Mouse (Mus musculus): Measurements from ENCODE around the gene Prima1.

DNA sequence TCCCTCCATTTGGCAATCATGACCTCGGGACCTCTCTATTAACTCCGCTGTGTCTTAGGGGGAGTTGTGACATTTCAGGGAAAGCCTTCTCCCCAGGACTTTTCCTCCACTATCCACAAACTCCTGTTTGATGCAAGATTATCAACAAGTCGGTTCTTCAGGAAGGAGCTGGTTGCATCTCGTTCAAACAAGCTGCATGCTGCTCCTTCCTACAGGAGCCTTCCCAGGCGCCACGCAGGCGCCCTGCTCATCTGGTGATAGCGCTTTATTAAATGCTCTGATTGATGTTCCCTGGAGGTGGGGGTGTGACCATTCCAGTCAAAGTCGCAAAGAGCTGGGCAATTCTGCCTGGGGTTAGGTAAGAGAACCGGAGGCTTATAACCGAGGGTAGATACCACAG is 1.1 kb upstream of the Prima1 start:
- TF ChIP-seq CTCF (IDR thresholded peaks at IDR 0.05; ENCODE audit: low read depth) (no peak), EP300 (IDR thresholded peaks at IDR 0.05; ENCODE audit: low read depth) (no peak)

Data from heart, postnatal 0 days (tissue).